Mouse (Mus musculus): ENCODE data around the gene Mob3a. TPM values are rescaled to one million over a fixed set of nuclear protein-coding genes. Genes with fewer than 3 reads are reported as not detected.

The Mob3a gene
- polyA plus RNA-seq, 2 experiments: 33.7 to 36.5 TPM

GRCm38 (mm10) chr10:80695801-80696501 lies 5.8 kb downstream of the Mob3a start:
- WGBS: 65% methylated on average over 10 of the region's 10 CpGs
- H3K4me3 ChIP-seq (replicated peaks; ENCODE audit: low read length): no peak overlapping the region
- TF ChIP-seq POLR2A (IDR thresholded peaks at IDR 0.05; ENCODE audit: borderline replicate concordance, extremely low read depth, insufficient read depth, insufficient read length): no peak
- no peaks in the 10 kb centered on the region for H3K27me3 ChIP-seq (ENCODE audit: control insufficient read depth, insufficient read depth, low read length)
- peaks cover 42% of the 10 kb centered on the region for H3K36me3 ChIP-seq (ENCODE audit: control insufficient read depth, insufficient read depth, low read length)
- no peak overlapping the region for H3K27ac ChIP-seq (replicated peaks; ENCODE audit: low read depth, low read length)
- H3K9me3 ChIP-seq (ENCODE audit: control insufficient read depth, low read length): no peaks in the 10 kb centered on the region
- H3K4me2 ChIP-seq (replicated peaks; ENCODE audit: low read depth, low read length, severe bottlenecking): no peak overlapping the region
- ATAC-seq (ENCODE audit: low FRiP score, low read depth): no peak
- peak overlapping the region; percentile 28; the same call in 1 of the 2 replicates for H3K9ac ChIP-seq (ENCODE audit: low read depth, low read length, severe bottlenecking)
- H3K4me1 ChIP-seq (ENCODE audit: control insufficient read depth, insufficient read depth, low read length): peaks cover 7% of the 10 kb centered on the region
- DNase-seq (ENCODE audit: low spot score): no peak

DNA sequence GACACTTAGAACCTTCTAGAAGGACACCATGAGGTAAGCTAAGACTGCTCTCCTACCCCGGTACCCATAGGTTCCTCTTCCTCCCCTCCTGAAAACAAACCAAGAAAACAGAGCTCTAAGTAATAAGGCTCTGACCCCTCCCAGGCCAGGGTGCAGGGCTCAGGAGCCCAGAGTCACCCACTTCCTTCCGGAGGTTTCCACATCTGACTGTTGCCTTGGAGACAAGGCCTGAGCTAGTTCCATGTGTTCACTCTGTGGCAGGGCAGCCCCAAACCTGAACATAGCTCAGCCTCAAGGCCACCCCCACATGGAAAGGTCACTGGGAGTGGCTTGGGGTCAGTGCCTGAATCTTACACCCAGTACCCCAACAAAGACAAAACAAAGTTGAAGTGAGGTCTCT lies 6.6 kb downstream of the Mob3a start:
- no peak for DNase-seq (ENCODE audit: low spot score)
- 89% methylated on average over 2 of the region's 2 CpGs for WGBS

GRCm38 (mm10) chr10:80694159-80694938 lies 7.4 kb downstream of the Mob3a start:
- no peaks in the 10 kb centered on the region for H3K4me1 ChIP-seq (ENCODE audit: control insufficient read depth, insufficient read depth, low read length)
- no peaks in the 10 kb centered on the region for H3K9me3 ChIP-seq (ENCODE audit: control insufficient read depth, low read length)
- H3K36me3 ChIP-seq (ENCODE audit: control insufficient read depth, insufficient read depth, low read length): peaks cover 58% of the 10 kb centered on the region
- no peak overlapping the region for H3K27ac ChIP-seq (replicated peaks; ENCODE audit: low read depth, low read length)
- ATAC-seq (ENCODE audit: low FRiP score, low read depth) (no peak), DNase-seq (ENCODE audit: low spot score) (no peak)
- no peak overlapping the region for H3K9ac ChIP-seq (ENCODE audit: low read depth, low read length, severe bottlenecking)
- no peak overlapping the region for H3K4me2 ChIP-seq (replicated peaks; ENCODE audit: low read depth, low read length, severe bottlenecking)
- no peak for TF ChIP-seq POLR2A (IDR thresholded peaks at IDR 0.05; ENCODE audit: borderline replicate concordance, extremely low read depth, insufficient read depth, insufficient read length)
- H3K27me3 ChIP-seq (ENCODE audit: control insufficient read depth, insufficient read depth, low read length): no peaks in the 10 kb centered on the region
- WGBS: 92% methylated on average over 13 of the region's 13 CpGs
- H3K4me3 ChIP-seq (replicated peaks; ENCODE audit: low read length): no peak overlapping the region

More for the DNA sequence above, 6.6 kb downstream of the Mob3a start:
- no peak for ATAC-seq (ENCODE audit: low FRiP score, low read depth)
- Histone ChIP-seq H3K9me3 (ENCODE audit: control insufficient read depth, low read length) (no peaks in the 10 kb centered on the region), H3K9ac (ENCODE audit: low read depth, low read length, severe bottlenecking) (no peak overlapping the region), H3K27me3 (ENCODE audit: control insufficient read depth, insufficient read depth, low read length) (no peaks in the 10 kb centered on the region), H3K36me3 (ENCODE audit: control insufficient read depth, insufficient read depth, low read length) (peaks cover 50% of the 10 kb centered on the region), H3K4me3 (replicated peaks; ENCODE audit: low read length) (no peak overlapping the region), H3K4me1 (ENCODE audit: control insufficient read depth, insufficient read depth, low read length) (no peaks in the 10 kb centered on the region), H3K4me2 (replicated peaks; ENCODE audit: low read depth, low read length, severe bottlenecking) (no peak overlapping the region), H3K27ac (replicated peaks; ENCODE audit: low read depth, low read length) (no peak overlapping the region)
- no peak for TF ChIP-seq POLR2A (IDR thresholded peaks at IDR 0.05; ENCODE audit: borderline replicate concordance, extremely low read depth, insufficient read depth, insufficient read length)

- WGBS: 85% methylated on average over 12 of the region's 12 CpGs
- Histone ChIP-seq H3K36me3 (ENCODE audit: control insufficient read depth, insufficient read depth, low read length) (peaks cover 60% of the 10 kb centered on the region), H3K4me3 (replicated peaks; ENCODE audit: low read length) (no peak overlapping the region)
Measured at GRCm38 (mm10) chr10:80693401-80694045, 8.3 kb downstream of the Mob3a start.

More at GRCm38 (mm10) chr10:80693401-80694045, 8.3 kb downstream of the Mob3a start:
- Histone ChIP-seq H3K9ac (ENCODE audit: low read depth, low read length, severe bottlenecking) (no peak overlapping the region), H3K27me3 (ENCODE audit: control insufficient read depth, insufficient read depth, low read length) (no peaks in the 10 kb centered on the region), H3K4me1 (ENCODE audit: control insufficient read depth, insufficient read depth, low read length) (no peaks in the 10 kb centered on the region), H3K4me2 (replicated peaks; ENCODE audit: low read depth, low read length, severe bottlenecking) (no peak overlapping the region), H3K27ac (replicated peaks; ENCODE audit: low read depth, low read length) (no peak overlapping the region), H3K9me3 (ENCODE audit: control insufficient read depth, low read length) (no peaks in the 10 kb centered on the region)
- no peak for TF ChIP-seq POLR2A (IDR thresholded peaks at IDR 0.05; ENCODE audit: borderline replicate concordance, extremely low read depth, insufficient read depth, insufficient read length)
- no peak for ATAC-seq (ENCODE audit: low FRiP score, low read depth)
- DNase-seq (ENCODE audit: low spot score): no peak

Measured in limb, embryonic 14.5 days (tissue).